Mouse (Mus musculus) olfactory bulb, adult 2 months (tissue): ENCODE measurements around the gene Rap1gds1. TPM values are rescaled to one million over a fixed set of nuclear protein-coding genes. Genes with fewer than 3 reads are reported as not detected.
A peak's percentile ranks its signal among the peaks of the same experiment; 100 is the strongest.

Experiments used
- H3K27ac ChIP-seq: fragments of 200-500 bp; 2 replicates; pipeline ENCODE4 v1.5.1; 2012; ENCODE audit warnings: low read depth, low read length; ENCODE audit not compliant: insufficient read depth
- H3K4me1 ChIP-seq: fragments of 200-500 bp; 2 replicates; pipeline ENCODE4 v1.6.1; 2012; ENCODE audit warnings: low read length; ENCODE audit not compliant: control insufficient read depth, insufficient read depth
- H3K4me3 ChIP-seq: fragments of 200-500 bp; 2 replicates; pipeline ENCODE4 v1.5.1; 2012; ENCODE audit warnings: mild to moderate bottlenecking, low read depth, low read length, moderate library complexity; ENCODE audit not compliant: insufficient read depth
- CTCF ChIP-seq: fragments of 200-500 bp; IDR thresholded peaks from 2 replicates; pipeline ENCODE4 v1.5.1; 2012; ENCODE audit warnings: low read depth, mild to moderate bottlenecking, low read length, moderate library complexity; ENCODE audit not compliant: insufficient read depth
- POLR2A ChIP-seq: fragments of 200-500 bp; IDR thresholded peaks from 2 replicates; pipeline ENCODE4 v1.6.1; 2012; ENCODE audit warnings: mild to moderate bottlenecking, low read depth, low read length, moderate library complexity; ENCODE audit not compliant: insufficient read depth
- WGBS: fragments of 180-500 bp; shearing (Covaris S2); methylation state at CpG from one replicate; pipeline ENCODE4 v1.1.7; 2018; 5-methylcytosine and 5-hydroxymethylcytosine counted together
- polyA plus RNA-seq: library from polyadenylated mRNA; stranded (reverse); fragments of >200 nt; gene quantifications from 2 replicates; pipeline ENCODE4 v1.2.4, GENCODE M21; 2012; ENCODE audit warnings: low replicate concordance; ENCODE audit not compliant: missing spikeins, insufficient read depth, insufficient read length

Rap1gds1 gene
- polyA plus RNA-seq, 1 experiment, result 126 TPM

- Histone ChIP-seq H3K27ac (no peak overlapping the region), H3K4me1 (peaks cover 10% of the 10 kb centered on the region), H3K4me3 (no peak overlapping the region)
- 40% methylated on average over 7 of the region's 7 CpGs for WGBS
- no peak for TF ChIP-seq CTCF
- TF ChIP-seq POLR2A, result no peak
Observed at GRCm38 (mm10) chr3:138905678-138906077, 169.3 kb downstream of the Rap1gds1 start.

- H3K4me3 ChIP-seq, result no peak overlapping the region
- peaks cover 13% of the 10 kb centered on the region for H3K4me1 ChIP-seq
- TF ChIP-seq POLR2A (no peak), CTCF (no peak)
- 34% methylated on average over 9 of the region's 9 CpGs for WGBS
- H3K27ac ChIP-seq, result peak overlapping the region; percentile 61
Observed at GRCm38 (mm10) chr3:138900571-138901141, 174.3 kb downstream of the Rap1gds1 start.

GRCm38 (mm10) chr3:138898055-138898454 is 176.9 kb downstream of the Rap1gds1 start:
- H3K4me3 ChIP-seq, result no peak overlapping the region
- H3K27ac ChIP-seq, result no peak overlapping the region
- H3K4me1 ChIP-seq, result peaks cover 13% of the 10 kb centered on the region
- TF ChIP-seq CTCF (no peak), POLR2A (no peak)
- 96% methylated on average over 8 of the region's 8 CpGs for WGBS

- no peak overlapping the region for H3K27ac ChIP-seq
- TF ChIP-seq POLR2A (no peak), CTCF (no peak)
- H3K4me1 ChIP-seq, result peaks cover 13% of the 10 kb centered on the region
- H3K4me3 ChIP-seq, result no peak overlapping the region
- WGBS, result 72% methylated on average over 11 of the region's 11 CpGs
Observed at GRCm38 (mm10) chr3:138897500-138897899, 177.5 kb downstream of the Rap1gds1 start.

- Histone ChIP-seq H3K27ac (no peak overlapping the region), H3K4me1 (peaks cover 6% of the 10 kb centered on the region), H3K4me3 (no peak overlapping the region)
- 49% methylated on average over 5 of the region's 5 CpGs for WGBS
- TF ChIP-seq POLR2A (no peak), CTCF (no peak)
Observed at GRCm38 (mm10) chr3:138893520-138893919, 181.5 kb downstream of the Rap1gds1 start.

- Histone ChIP-seq H3K4me3 (no peak overlapping the region), H3K27ac (no peak overlapping the region), H3K4me1 (peaks cover 6% of the 10 kb centered on the region)
- WGBS, result 78% methylated on average over 10 of the region's 10 CpGs
- TF ChIP-seq CTCF (no peak), POLR2A (no peak)
Observed at GRCm38 (mm10) chr3:138889769-138890295, 185.2 kb downstream of the Rap1gds1 start.

GRCm38 (mm10) chr3:138889214-138889613 is 185.8 kb downstream of the Rap1gds1 start:
- TF ChIP-seq POLR2A (no peak), CTCF (no peak)
- H3K4me3 ChIP-seq, result no peak overlapping the region
- WGBS, result 76% methylated on average over 4 of the region's 4 CpGs
- no peak overlapping the region for H3K27ac ChIP-seq
- H3K4me1 ChIP-seq, result peaks cover 6% of the 10 kb centered on the region

GRCm38 (mm10) chr3:138886121-138886520 is 188.9 kb downstream of the Rap1gds1 start:
- no peak overlapping the region for H3K4me3 ChIP-seq
- H3K4me1 ChIP-seq, result peaks cover 3% of the 10 kb centered on the region; the same call in 1 of the 2 replicates
- no peak overlapping the region for H3K27ac ChIP-seq
- WGBS, result 74% methylated on average over 5 of the region's 5 CpGs
- TF ChIP-seq CTCF, result no peak
- TF ChIP-seq POLR2A, result no peak

GRCm38 (mm10) chr3:138881725-138882347 is 193.2 kb downstream of the Rap1gds1 start:
- no peak overlapping the region for H3K27ac ChIP-seq
- WGBS, result 51% methylated on average over 6 of the region's 6 CpGs

More at GRCm38 (mm10) chr3:138881725-138882347, 193.2 kb downstream of the Rap1gds1 start:
- Histone ChIP-seq H3K4me1 (peaks cover 9% of the 10 kb centered on the region), H3K4me3 (no peak overlapping the region)
- no peak for TF ChIP-seq POLR2A
